Mouse (Mus musculus) liver, postnatal 0 days (tissue): Measurements from ENCODE around the gene Snx18.

Source experiments
- CTCF ChIP-seq: sonication (generic); IDR thresholded peaks from 2 replicates; pipeline ENCODE4 v1.5.1; 2016; ENCODE audit warnings: antibody characterized with exemption, low read depth
- EP300 ChIP-seq: IDR thresholded peaks from 2 replicates; pipeline ENCODE4 v1.6.1; 2016; ENCODE audit warnings: antibody characterized with exemption, low read depth, mild to moderate bottlenecking

GRCm38 (mm10) chr13:113595219-113595618 is 23.1 kb downstream of the Snx18 start:
- TF ChIP-seq EP300 (no peak), CTCF (no peak)
